Mouse (Mus musculus) limb, embryonic 14.5 days (tissue): Measurements from ENCODE around the gene Gm3435. TPM values are rescaled to one million over a fixed set of nuclear protein-coding genes. Genes with fewer than 3 reads are reported as not detected.
A peak's percentile ranks its signal among the peaks of the same experiment; 100 is the strongest.
"Not testable (repeated sequence)": the region's sequence is repeated elsewhere in the genome, so short reads cannot be mapped to it uniquely, and the experiment has no call there.

ENCODE experiments used
- ATAC-seq: fragments of 200-750 bp; cut with Nextera tagmentation; 2 replicates; pipeline ENCODE4 v1.8.0; 2017; ENCODE audit warnings: low read depth, moderate number of reproducible peaks, moderate TSS enrichment; ENCODE audit not compliant: low FRiP score
- DNase-seq: peaks from one replicate; pipeline ENCODE4 v3.0.0-alpha.2; 2015; ENCODE audit warnings: low spot score
- H3K27ac ChIP-seq: fragments of 300-500 bp; sonication (generic); replicated peaks from 2 replicates; pipeline ENCODE4 v1.5.1; 2014; ENCODE audit warnings: low read depth, mild to moderate bottlenecking, low read length, moderate library complexity, mixed read lengths
- H3K27me3 ChIP-seq: fragments of 300-500 bp; sonication (generic); 2 replicates; pipeline ENCODE4 v1.6.1; 2014; ENCODE audit warnings: low read length, mixed read lengths; ENCODE audit not compliant: control insufficient read depth, insufficient read depth
- H3K36me3 ChIP-seq: fragments of 300-500 bp; sonication (generic); 2 replicates; pipeline ENCODE4 v1.6.1; 2014; ENCODE audit warnings: mild to moderate bottlenecking, low read length, moderate library complexity, mixed read lengths; ENCODE audit not compliant: control insufficient read depth, insufficient read depth
- H3K4me1 ChIP-seq: fragments of 300-500 bp; sonication (generic); 2 replicates; pipeline ENCODE4 v1.6.1; 2014; ENCODE audit warnings: antibody characterized with exemption, low read length, mixed read lengths; ENCODE audit not compliant: control insufficient read depth, insufficient read depth
- H3K4me2 ChIP-seq: fragments of 300-500 bp; sonication (generic); replicated peaks from 2 replicates; pipeline ENCODE4 v1.6.1; 2014; ENCODE audit warnings: low read depth, mild to moderate bottlenecking, low read length, moderate library complexity; ENCODE audit not compliant: severe bottlenecking
- H3K4me3 ChIP-seq: fragments of 300-500 bp; sonication (generic); replicated peaks from 2 replicates; pipeline ENCODE4 v1.5.1; 2014; ENCODE audit warnings: low read length
- H3K9ac ChIP-seq: fragments of 300-500 bp; sonication (generic); 2 replicates; pipeline ENCODE4 v1.6.1; 2014; ENCODE audit warnings: mild to moderate bottlenecking, low read depth, low read length, moderate library complexity; ENCODE audit not compliant: severe bottlenecking
- H3K9me3 ChIP-seq: fragments of 300-500 bp; sonication (generic); 2 replicates; pipeline ENCODE4 v1.6.1; 2016; ENCODE audit warnings: low read length; ENCODE audit not compliant: control insufficient read depth
- WGBS: fragments of 180-500 bp; shearing (Covaris S2); extraction: QIAGEN DNeasy Blood & Tissue Kit; methylation state at CpG from one replicate; pipeline ENCODE4 v1.1.7; 2014; 5-methylcytosine and 5-hydroxymethylcytosine counted together
- polyA plus RNA-seq, 2 experiments: library from polyadenylated mRNA; depleted of rRNA in 1 of 2; stranded (reverse) in 1 of 2; unstranded in 1 of 2; fragments of >200 nt; fragmentation: Nextera tagmentation in 1 of 2; extraction: Ambion mirVana in 1 of 2; gene quantifications; 2 replicates each; pipeline versions ENCODE4 v1.2.1 to v1.2.3; 2012 to 2014

Gm3435 gene
- polyA plus RNA-seq, 2 experiments = 4.6 to 5.3 TPM

DNA sequence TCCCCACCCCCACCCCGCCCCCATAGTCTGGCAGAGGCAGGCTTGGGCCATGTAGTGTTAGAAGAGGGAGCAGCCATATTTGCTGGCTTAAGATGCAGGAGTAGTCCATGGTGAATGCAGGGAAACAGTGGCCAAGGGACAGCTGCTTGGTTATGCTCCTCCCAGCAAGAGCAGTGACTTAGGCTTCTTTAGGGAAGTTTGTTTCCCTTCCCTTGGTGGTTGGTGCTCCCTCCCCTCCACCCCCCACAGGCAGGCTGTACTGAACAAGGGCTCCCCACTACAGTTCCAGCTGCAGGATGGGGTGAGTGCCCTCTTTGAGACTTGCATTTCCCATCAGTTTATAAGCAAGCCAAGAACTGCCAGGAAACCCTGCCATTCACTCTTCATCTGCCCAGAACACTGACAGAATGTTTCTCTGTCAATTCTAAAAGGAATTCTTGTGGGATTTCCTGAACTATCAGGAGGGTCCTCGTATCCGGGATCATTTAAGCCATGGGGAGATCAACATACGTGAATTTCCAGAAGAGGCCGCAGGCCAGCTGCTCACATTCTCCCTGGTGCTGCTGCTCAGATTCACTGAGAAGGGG lies 19.8 kb upstream of the Gm3435 start:
- not testable (repeated sequence) for H3K9me3 ChIP-seq, H3K36me3 ChIP-seq, ATAC-seq, H3K9ac ChIP-seq, DNase-seq, H3K27me3 ChIP-seq, H3K4me3 ChIP-seq, H3K4me2 ChIP-seq, H3K4me1 ChIP-seq, H3K27ac ChIP-seq
- WGBS = 81% methylated on average over 4 of the region's 5 CpGs

DNA sequence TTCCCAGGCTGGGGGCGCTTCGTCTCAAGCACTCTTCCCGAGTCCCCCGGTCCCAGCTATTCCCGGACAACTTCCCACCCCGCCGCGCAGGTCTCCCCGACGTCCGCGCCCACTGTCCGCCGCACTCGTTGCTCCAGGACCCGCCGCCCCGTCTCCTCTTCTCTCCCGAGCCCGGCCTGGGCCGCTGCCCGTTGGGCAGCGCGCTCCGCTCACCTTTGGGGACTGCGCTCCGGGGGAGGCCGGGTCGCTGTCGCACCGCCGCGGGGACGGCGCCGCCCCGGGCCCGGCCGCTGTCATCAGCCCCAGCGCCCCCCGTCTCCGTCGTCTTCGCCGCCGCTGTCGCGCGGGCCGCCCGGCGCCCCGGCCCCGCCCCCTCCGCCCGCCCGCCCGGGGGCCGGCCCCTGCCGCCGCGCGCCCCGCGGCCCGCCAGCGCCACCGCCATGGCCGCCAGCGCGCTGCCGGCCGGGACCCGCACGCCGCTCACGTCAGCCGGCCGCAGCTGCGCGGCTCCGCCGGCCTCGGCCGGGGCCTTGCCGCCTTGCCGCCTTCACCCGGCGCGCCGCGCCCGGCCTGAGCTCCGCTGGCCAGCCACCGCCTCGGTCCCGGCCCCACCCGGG lies 17.3 kb upstream of the Gm3435 start:
- H3K4me3 ChIP-seq, H3K27me3 ChIP-seq, H3K27ac ChIP-seq, H3K9ac ChIP-seq, H3K9me3 ChIP-seq, DNase-seq, H3K4me1 ChIP-seq, H3K36me3 ChIP-seq, H3K4me2 ChIP-seq: not testable (repeated sequence)
- no CpG with 5 or more reads among the region's 98 CpGs for WGBS
- peak; percentile 85 for ATAC-seq

DNA sequence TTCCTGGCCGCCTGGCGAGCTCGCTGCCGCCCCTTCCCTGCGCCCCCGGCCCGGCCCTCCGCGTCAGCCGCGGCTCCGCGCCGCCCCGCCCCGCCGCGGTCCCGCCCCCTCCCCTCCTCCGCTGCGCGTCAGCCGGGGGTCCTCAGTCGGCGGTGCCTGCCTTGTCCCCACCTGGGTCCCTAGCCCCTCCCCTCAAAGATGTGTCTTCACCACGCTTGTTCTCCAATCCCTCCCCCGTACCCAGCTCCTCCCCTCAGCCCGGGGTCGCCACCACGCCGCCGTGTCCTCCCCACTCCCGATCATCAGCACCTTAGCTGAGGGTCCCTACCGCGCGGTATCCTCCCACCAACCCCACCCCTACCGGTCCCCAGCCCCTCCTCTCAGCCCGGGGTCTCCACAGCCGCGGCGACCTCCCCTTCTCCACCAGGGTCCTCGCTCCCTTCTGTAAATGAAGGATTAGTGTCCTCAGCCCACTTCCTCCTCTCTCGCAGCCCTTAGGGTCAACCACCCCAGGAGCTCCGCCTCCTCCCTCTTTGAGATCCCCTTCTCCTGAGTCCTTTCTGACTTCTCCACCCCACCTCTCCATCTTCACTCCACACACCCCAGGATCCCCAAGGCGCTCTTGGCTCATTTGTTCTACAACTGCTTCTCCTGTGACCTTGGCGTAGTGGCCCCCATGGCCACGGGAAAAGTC lies 16.7 kb upstream of the Gm3435 start:
- not testable (repeated sequence) for H3K9me3 ChIP-seq, DNase-seq, H3K36me3 ChIP-seq, H3K4me3 ChIP-seq, H3K4me2 ChIP-seq, H3K9ac ChIP-seq, H3K4me1 ChIP-seq, H3K27ac ChIP-seq, H3K27me3 ChIP-seq
- no CpG with 5 or more reads among the region's 47 CpGs for WGBS
- peak; percentile 93 for ATAC-seq

DNA sequence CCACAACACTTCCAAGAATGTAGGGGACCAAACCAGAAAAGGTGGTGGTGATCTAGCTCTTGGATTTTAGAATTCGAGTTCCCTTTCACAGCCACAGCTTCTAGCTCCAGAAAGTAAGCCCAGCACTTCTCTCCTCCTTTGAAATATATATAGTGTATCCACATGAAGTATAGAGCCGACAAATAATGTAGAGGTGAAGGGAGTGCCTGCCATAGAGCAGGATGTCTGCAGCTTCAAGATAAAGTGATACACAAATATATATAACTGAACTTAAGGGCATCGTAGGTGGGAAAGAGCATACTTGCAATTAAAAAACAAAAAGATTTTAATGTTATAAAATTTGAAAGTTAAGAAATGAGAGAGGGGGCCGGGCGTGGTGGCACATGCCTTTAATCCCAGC lies 15.8 kb upstream of the Gm3435 start:
- H3K4me3 ChIP-seq, DNase-seq, H3K9ac ChIP-seq, ATAC-seq, H3K4me1 ChIP-seq, H3K4me2 ChIP-seq, H3K9me3 ChIP-seq, H3K27ac ChIP-seq, H3K27me3 ChIP-seq, H3K36me3 ChIP-seq: not testable (repeated sequence)
- WGBS = no CpG with 5 or more reads among the region's 5 CpGs

DNA sequence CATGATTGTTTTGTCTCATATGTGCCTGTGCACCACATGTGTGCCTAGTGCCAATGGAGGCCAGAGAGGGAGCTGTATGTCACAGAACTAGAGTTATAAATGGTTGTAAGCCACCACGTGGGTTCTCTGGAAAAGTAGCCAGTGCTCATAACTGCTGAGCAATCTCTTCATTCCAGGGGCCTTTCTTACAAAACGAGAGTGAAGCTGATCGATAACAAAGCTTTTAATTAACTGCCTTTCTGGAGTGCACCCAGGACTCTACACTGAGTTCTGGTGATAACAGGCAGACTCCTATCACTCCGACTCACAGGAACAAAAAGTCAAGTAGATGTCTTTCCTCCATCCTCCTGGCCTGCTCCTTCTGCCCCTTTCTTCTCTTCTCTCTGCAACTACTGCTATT lies 9.9 kb upstream of the Gm3435 start:
- H3K4me3 ChIP-seq, H3K27me3 ChIP-seq, H3K9me3 ChIP-seq, H3K9ac ChIP-seq, H3K27ac ChIP-seq, ATAC-seq, H3K4me1 ChIP-seq, DNase-seq, H3K4me2 ChIP-seq, H3K36me3 ChIP-seq: not testable (repeated sequence)
- no CpG with 5 or more reads among the region's 4 CpGs for WGBS

DNA sequence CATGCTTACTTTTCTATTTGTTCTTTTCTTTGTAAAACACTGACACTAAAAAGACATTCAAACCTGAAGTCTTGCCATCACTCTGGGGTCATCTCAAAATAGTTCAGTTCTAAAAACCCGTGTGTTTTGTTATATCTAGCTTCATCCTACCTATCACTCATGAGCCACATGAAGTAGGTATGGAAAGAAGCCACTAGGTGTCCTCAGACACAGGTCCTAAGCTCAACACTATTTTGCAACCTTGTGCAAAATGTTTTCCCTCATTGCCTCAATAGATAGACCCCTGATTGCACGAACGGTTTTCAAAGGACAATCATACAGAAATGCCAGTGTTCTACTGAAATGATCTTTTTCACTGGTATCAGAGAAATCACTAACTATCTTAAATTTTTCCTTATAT lies 888 bp upstream of the Gm3435 start:
- WGBS = no CpG with 5 or more reads among the region's 3 CpGs
- H3K9ac ChIP-seq, H3K4me2 ChIP-seq, DNase-seq, H3K27ac ChIP-seq, ATAC-seq, H3K27me3 ChIP-seq, H3K4me1 ChIP-seq, H3K36me3 ChIP-seq, H3K4me3 ChIP-seq, H3K9me3 ChIP-seq: not testable (repeated sequence)

DNA sequence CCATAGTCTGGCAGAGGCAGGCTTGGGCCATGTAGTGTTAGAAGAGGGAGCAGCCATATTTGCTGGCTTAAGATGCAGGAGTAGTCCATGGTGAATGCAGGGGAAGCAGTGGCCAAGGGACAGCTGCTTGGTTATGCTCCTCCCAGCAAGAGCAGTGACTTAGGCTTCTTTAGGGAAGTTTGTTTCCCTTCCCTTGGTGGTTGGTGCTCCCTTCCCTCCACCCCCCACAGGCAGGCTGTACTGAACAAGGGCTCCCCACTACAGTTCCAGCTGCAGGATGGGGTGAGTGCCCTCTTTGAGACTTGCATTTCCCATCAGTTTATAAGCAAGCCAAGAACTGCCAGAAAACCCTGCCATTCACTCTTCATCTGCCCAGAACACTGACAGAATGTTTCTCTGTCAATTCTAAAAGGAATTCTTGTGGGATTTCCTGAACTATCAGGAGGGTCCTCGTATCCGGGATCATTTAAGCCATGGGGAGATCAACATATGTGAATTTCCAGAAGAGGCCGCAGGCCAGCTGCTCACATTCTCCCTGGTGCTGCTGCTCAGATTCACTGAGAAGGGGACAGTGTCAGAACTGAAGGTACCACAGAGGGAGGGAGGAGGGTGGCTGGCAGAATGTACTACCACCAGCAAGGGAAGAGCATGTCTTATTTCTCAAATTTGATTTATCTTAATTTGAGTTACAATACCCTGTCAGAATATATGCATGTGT lies 11.7 kb downstream of the Gm3435 start:
- ATAC-seq, H3K9me3 ChIP-seq, H3K27ac ChIP-seq, H3K4me3 ChIP-seq, H3K4me1 ChIP-seq, H3K4me2 ChIP-seq, DNase-seq, H3K9ac ChIP-seq, H3K27me3 ChIP-seq, H3K36me3 ChIP-seq: not testable (repeated sequence)
- WGBS = 74% methylated on average over 3 of the region's 3 CpGs

DNA sequence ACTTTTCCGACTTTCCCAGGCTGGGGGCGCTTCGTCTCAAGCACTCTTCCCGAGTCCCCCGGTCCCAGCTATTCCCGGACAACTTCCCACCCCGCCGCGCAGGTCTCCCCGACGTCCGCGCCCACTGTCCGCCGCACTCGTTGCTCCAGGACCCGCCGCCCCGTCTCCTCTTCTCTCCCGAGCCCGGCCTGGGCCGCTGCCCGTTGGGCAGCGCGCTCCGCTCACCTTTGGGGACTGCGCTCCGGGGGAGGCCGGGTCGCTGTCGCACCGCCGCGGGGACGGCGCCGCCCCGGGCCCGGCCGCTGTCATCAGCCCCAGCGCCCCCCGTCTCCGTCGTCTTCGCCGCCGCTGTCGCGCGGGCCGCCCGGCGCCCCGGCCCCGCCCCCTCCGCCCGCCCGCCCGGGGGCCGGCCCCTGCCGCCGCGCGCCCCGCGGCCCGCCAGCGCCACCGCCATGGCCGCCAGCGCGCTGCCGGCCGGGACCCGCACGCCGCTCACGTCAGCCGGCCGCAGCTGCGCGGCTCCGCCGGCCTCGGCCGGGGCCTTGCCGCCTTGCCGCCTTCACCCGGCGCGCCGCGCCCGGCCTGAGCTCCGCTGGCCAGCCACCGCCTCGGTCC lies 14.0 kb downstream of the Gm3435 start:
- no CpG with 5 or more reads among the region's 97 CpGs for WGBS

More for the DNA sequence above, 14.0 kb downstream of the Gm3435 start:
- H3K27ac ChIP-seq, H3K9me3 ChIP-seq, H3K4me3 ChIP-seq, H3K27me3 ChIP-seq, H3K36me3 ChIP-seq, H3K4me1 ChIP-seq, H3K4me2 ChIP-seq, H3K9ac ChIP-seq, DNase-seq: not testable (repeated sequence)
- ATAC-seq = peak; percentile 80
